Mouse (Mus musculus): ENCODE measurements around the gene Sgsm1.

DNA sequence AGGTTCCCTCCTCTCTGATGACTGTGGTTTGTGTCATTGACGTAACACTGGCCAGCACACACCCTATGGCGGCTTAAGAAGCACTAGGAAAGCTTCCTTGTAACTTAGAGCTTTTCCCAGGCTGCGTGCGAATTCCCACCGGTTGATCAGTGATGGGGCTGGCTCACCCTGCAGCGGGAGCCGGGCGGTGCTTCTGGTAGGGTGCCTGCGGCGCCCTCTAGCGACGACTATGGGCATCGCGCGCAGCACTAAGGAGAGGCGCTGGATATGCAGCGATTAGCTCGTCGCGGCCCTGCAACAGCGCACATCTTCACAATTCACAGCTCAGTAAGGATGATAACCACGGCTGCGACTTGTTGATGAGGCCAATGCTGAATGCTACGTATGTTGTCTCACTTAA lies 3.4 kb upstream of the Sgsm1 start:
- TF ChIP-seq CTCF (IDR thresholded peaks at IDR 0.05; ENCODE audit: insufficient read depth, low read length): peak; percentile 60
- no peak for TF ChIP-seq POLR2A (IDR thresholded peaks at IDR 0.05; ENCODE audit: borderline replicate concordance, extremely low read depth, low read depth, low read length)
